ENCODE assay signal across 9 mouse cellular contexts in genomic region chr9:40241223-40241801, GRCm38 (mm10). TPM values are rescaled to one million over a fixed set of nuclear protein-coding genes. Genes with fewer than 3 reads are reported as not detected.
DNase-seq lines count a peak whose midpoint lies in the region; ATAC-seq and TF ChIP-seq lines count a peak whose summit lies in the region.
"Had no signal": no experiment of that assay in that cellular context is flagged by ENCODE, and none has a peak within 500 bp of the region (broad histone marks: within the 10 kb centered on the region; RNA-seq: fewer than 3 reads in every experiment).

No protein-coding gene starts in this region.

- H3K36me3 ChIP-seq in kidney, adult 2 months (ENCODE audit: control insufficient read depth, insufficient read depth, low read length) = no peaks in the 10 kb centered on the region
- H3K36me3 ChIP-seq in intestine, embryonic 16.5 days (ENCODE audit: control insufficient read depth, insufficient read depth, low read length) = no peaks in the 10 kb centered on the region
- no peaks in the 10 kb centered on the region for H3K36me3 ChIP-seq in limb, embryonic 12.5 days
- no peaks in the 10 kb centered on the region for H3K36me3 ChIP-seq in midbrain, embryonic 10.5 days
- H3K36me3 ChIP-seq: G1E had no signal

- H3K4me1 ChIP-seq in kidney, adult 2 months (ENCODE audit: control insufficient read depth, insufficient read depth, low read length) = no peaks in the 10 kb centered on the region
- H3K4me1 ChIP-seq in intestine, embryonic 16.5 days (ENCODE audit: control insufficient read depth, insufficient read depth, low read length) = peaks cover 11% of the 10 kb centered on the region; the same call in 1 of the 2 replicates
- no peaks in the 10 kb centered on the region; the same call in none of the 2 replicates for H3K4me1 ChIP-seq in limb, embryonic 12.5 days (replicated peaks)
- peaks cover 30% of the 10 kb centered on the region for H3K4me1 ChIP-seq in midbrain, embryonic 10.5 days

- peak; percentile 23 for DNase-seq in kidney, adult 2 months
- no peak for DNase-seq in kidney, adult 18-20 months
- DNase-seq in cerebellum, postnatal 36 days = peak; percentile 18 to 32
- peak; percentile 66 to 68 for DNase-seq in frontal cortex, postnatal 36 days (ENCODE audit: low spot score in 2 of 2)
- DNase-seq in midbrain, embryonic 10.5 days (ENCODE audit: low spot score) = peak; percentile 75
- peak; percentile 75 for DNase-seq in telencephalon, adult 2 months (ENCODE audit: low read depth, low spot score)

- TF ChIP-seq CTCF in kidney, adult 2 months (conservative IDR thresholded peaks at IDR 0.05; ENCODE audit: insufficient read depth, insufficient read length, low read depth, low read length) = no peak

- H3K9me3 ChIP-seq in intestine, embryonic 16.5 days (ENCODE audit: control insufficient read depth, low read length) = no peaks in the 10 kb centered on the region
- H3K9me3 ChIP-seq in limb, embryonic 12.5 days = no peaks in the 10 kb centered on the region
- no peaks in the 10 kb centered on the region for H3K9me3 ChIP-seq in midbrain, embryonic 10.5 days (replicated peaks)

- no peak for TF ChIP-seq POLR2A in kidney, adult 2 months (IDR thresholded peaks at IDR 0.05; ENCODE audit: low read depth, low read length)

- peak; percentile 85 for ATAC-seq in intestine, embryonic 16.5 days
- peak; percentile 63; the same call in 1 of the 2 replicates for ATAC-seq in limb, embryonic 12.5 days (ENCODE audit: insufficient number of reproducible peaks, insufficient read depth, low FRiP score, low TSS enrichment, low read depth)

- 8% methylated on average over 15 of the region's 15 CpGs for WGBS in kidney, adult 2 months
- 3% methylated on average over 15 of the region's 15 CpGs for WGBS in intestine, embryonic 16.5 days
- 2% methylated on average over 15 of the region's 15 CpGs for WGBS in limb, embryonic 12.5 days
- WGBS in midbrain, embryonic 10.5 days = 1% methylated on average over 15 of the region's 15 CpGs

- H3K27me3 ChIP-seq in kidney, adult 2 months (replicated peaks; ENCODE audit: control insufficient read depth, insufficient read depth, low read length) = no peaks in the 10 kb centered on the region
- H3K27me3 ChIP-seq in intestine, embryonic 16.5 days (replicated peaks; ENCODE audit: control insufficient read depth, insufficient read depth, low read length) = no peaks in the 10 kb centered on the region; the same call in 1 of the 2 replicates
- H3K27me3 ChIP-seq in limb, embryonic 12.5 days = peaks cover 33% of the 10 kb centered on the region
- H3K27me3 ChIP-seq in midbrain, embryonic 10.5 days (ENCODE audit: low read depth, poor library complexity, severe bottlenecking) = peaks cover 17% of the 10 kb centered on the region

- peak overlapping the region; percentile 72 for H3K4me2 ChIP-seq in intestine, embryonic 16.5 days (ENCODE audit: low read depth, low read length)
- peak overlapping the region; percentile 66 for H3K4me2 ChIP-seq in limb, embryonic 12.5 days

- H3K4me3 ChIP-seq in kidney, adult 2 months (ENCODE audit: insufficient read depth, low read depth, low read length) = peak overlapping the region; percentile 53
- peak overlapping the region; percentile 48 for H3K4me3 ChIP-seq in intestine, embryonic 16.5 days (ENCODE audit: low read length)
- H3K4me3 ChIP-seq in limb, embryonic 12.5 days (replicated peaks) = peak overlapping the region; percentile 42
- peak overlapping the region; percentile 56 for H3K4me3 ChIP-seq in midbrain, embryonic 10.5 days

- H3K9ac ChIP-seq in intestine, embryonic 16.5 days (ENCODE audit: low read depth, low read length) = peak overlapping the region; percentile 56
- H3K9ac ChIP-seq in limb, embryonic 12.5 days (replicated peaks) = peak overlapping the region; percentile 48; the same call in 1 of the 2 replicates

- no peak overlapping the region for H3K27ac ChIP-seq in kidney, adult 2 months (ENCODE audit: insufficient read depth, low read depth, low read length)
- H3K27ac ChIP-seq in intestine, embryonic 16.5 days (ENCODE audit: low read length) = no peak overlapping the region
- H3K27ac ChIP-seq in limb, embryonic 12.5 days = no peak overlapping the region
- peak overlapping the region; percentile 85 for H3K27ac ChIP-seq in midbrain, embryonic 10.5 days (replicated peaks)

RNA-seq across cellular contexts. Expression of gene Scn3b, which starts 27.7 kb away (rescaled TPM):
- polyA plus RNA-seq in kidney, adult 2 months (2012; rRNA removed) = 0.05 and 0.38 TPM in 2 replicates
- 4.0 and 4.4 TPM in 2 replicates for polyA plus RNA-seq in intestine, embryonic 16.5 days (2015; fragmentation: Nextera tagmentation; extraction: Ambion mirVana)
- polyA plus RNA-seq in limb, embryonic 12.5 days (2016; fragmentation: Nextera tagmentation; extraction: Ambion mirVana) = 0.65 and 1.5 TPM in 2 replicates
- 5.4 and 11.7 TPM in 2 replicates for polyA plus RNA-seq in midbrain, embryonic 10.5 days (2016; fragmentation: Nextera tagmentation; extraction: Ambion mirVana)
- polyA plus RNA-seq: G1E had no signal

RNA-seq across cellular contexts. Expression of gene Zfp202, which starts 49.2 kb away (rescaled TPM):
- polyA plus RNA-seq in kidney, adult 2 months (2012; rRNA removed) = 0.94 and 1.1 TPM in 2 replicates
- polyA plus RNA-seq in intestine, embryonic 16.5 days (2015; fragmentation: Nextera tagmentation; extraction: Ambion mirVana) = 2.8 and 3.1 TPM in 2 replicates
- 7.4 and 8.8 TPM in 2 replicates for polyA plus RNA-seq in limb, embryonic 12.5 days (2016; fragmentation: Nextera tagmentation; extraction: Ambion mirVana)
- 7.0 and 7.1 TPM in 2 replicates for polyA plus RNA-seq in midbrain, embryonic 10.5 days (2016; fragmentation: Nextera tagmentation; extraction: Ambion mirVana)
